Mouse (Mus musculus) cerebellum, adult 11-12 months (tissue): ENCODE measurements around the gene Gm49354.
A peak's percentile ranks its signal among the peaks of the same experiment; 100 is the strongest.
"Not testable (repeated sequence)": the region's sequence is repeated elsewhere in the genome, so short reads cannot be mapped to it uniquely, and the experiment has no call there.

Experiments used
- DNase-seq: peaks from one replicate; pipeline ENCODE4 v3.0.0; 2022

The Gm49354 gene

GRCm38 (mm10) chr13:59766786-59767515 is 15.1 kb downstream of the Gm49354 start:
- no peak for DNase-seq

- no peak for DNase-seq
Measured at GRCm38 (mm10) chr13:59762791-59763190, 19.3 kb downstream of the Gm49354 start.

DNA sequence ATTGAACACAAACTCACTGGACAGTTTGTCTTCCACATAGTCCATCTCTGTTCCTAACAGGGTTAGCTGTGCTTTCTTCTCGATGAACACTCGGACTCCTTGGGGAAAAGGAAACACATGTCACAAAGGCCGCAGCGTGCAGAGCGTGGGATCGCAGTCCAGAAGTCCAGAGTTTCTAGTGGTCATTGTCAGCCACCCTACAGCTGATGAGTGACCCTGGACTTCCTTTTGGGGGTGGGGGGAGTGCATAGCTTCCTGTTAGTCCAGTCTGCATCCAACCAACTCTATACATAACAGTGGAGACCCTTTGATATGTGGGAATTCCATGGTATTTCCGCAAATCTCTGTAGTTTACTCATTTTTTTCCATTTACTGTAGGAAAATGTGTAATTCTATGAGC is 25.1 kb downstream of the Gm49354 start:
- no peak for DNase-seq

GRCm38 (mm10) chr13:59750310-59750709 is 31.7 kb downstream of the Gm49354 start:
- no peak for DNase-seq

DNA sequence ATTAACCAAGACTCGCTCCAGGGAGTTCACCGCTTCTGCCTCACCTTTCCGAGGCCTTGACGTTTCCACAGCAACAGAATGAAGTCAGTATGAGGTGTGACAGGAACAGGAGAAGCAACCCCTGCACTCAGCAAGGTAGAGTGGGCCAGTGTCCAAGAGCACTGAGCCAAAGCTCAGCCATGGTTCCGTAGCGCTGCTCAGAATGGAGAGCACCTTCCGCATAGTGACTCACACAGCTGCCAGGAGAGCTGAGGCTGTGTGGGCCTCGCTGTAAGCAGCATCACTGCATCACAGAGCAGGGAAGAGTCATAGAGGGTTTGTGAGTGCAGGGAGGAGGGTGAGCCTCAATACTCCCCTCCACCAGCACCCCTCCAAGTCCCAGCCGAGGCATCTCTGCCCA is 35.3 kb downstream of the Gm49354 start, which contains the start of gene 1700014D04Rik:
Gene 1700014D04Rik, minus strand, starts transcription at position 42 of the 400 bp plus-strand sequence.
- DNase-seq = no peak

DNA sequence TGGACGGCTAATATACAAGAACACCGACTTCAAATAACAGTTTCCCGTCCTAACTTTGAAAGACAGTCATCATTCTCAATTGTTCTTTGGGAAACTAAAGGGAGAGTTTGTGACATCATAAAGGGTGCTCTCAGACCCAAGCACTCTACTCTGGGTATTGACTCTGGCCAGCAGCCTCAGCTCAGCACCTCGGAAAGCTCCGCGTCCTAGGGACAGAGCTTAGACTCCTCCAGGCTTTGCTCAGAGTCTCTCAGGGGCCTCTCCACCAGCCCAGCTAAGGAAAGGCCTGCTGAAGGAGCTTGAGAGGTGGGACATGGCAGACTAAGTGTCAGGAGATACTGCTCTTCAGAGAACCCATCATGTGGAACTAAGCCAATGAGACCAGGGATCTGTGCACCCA is 35.9 kb downstream of the Gm49354 start:
- DNase-seq = no peak

DNA sequence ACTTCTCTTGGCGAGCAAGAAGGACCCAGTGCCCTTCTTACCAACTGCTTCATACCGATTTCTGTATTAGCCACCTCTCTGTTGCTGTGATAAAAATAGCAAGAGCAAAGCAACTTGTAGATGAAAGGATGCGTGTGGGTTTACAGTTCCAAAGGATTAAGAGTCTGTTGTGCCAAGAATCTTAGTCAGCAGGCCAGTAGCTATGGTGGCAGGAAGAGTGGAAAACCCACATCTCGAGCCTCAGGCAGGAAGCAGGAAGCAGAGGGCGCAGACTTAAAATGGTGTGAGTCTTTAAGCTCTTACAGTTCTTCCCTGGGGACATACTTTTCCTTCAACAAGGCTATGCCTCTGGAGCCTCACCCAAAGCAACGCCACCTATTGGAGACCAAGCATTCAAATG is 36.6 kb downstream of the Gm49354 start:
- DNase-seq = no peak

- no peak for DNase-seq
Measured at GRCm38 (mm10) chr13:59741697-59742096, 40.3 kb downstream of the Gm49354 start.

DNA sequence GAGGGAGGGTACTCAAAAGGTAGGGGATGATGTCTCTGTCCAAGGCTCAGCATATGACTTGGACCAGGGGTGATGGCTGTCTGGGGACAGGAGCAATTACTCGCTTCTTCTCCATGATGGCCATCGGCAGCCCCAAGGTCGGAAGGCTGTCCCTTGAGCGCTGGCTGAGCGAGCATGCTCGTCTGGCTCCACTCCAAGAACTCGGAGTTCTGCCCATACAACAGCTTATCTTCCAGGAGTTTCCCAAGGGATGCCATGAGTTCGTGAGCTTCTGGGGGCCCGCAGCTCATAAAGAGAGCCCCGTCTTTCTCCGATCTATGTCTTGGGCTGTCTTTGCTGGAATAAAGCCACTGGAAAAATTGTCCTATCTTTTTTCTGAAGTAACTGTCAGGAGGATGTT is 40.9 kb downstream of the Gm49354 start:
- no peak for DNase-seq

- DNase-seq = no peak
Measured at GRCm38 (mm10) chr13:59739397-59739796, 42.6 kb downstream of the Gm49354 start.

GRCm38 (mm10) chr13:59738455-59738854 is 43.6 kb downstream of the Gm49354 start:
- no peak for DNase-seq

DNA sequence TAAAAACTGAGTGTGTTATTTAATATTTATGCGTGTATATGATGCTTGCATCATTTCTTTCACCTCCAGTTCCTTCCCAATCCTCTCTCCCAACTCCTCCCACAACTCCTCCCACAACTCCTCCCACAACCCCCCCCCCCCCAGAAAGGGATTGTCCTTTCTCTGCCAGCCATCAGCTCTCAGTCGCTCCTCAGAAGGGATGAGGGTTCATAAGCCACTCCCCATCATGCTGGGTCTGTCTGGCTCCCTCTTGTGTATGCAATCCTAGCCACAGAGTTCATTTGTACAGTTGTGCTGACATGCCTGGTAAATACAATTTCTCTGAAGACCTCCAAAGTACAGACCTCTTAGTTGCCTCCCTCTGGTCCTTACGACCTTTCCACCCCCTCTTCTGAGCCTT is 46.9 kb downstream of the Gm49354 start:
- no peak for DNase-seq

GRCm38 (mm10) chr13:59734347-59734746 is 47.7 kb downstream of the Gm49354 start:
- DNase-seq = not testable (repeated sequence)

DNA sequence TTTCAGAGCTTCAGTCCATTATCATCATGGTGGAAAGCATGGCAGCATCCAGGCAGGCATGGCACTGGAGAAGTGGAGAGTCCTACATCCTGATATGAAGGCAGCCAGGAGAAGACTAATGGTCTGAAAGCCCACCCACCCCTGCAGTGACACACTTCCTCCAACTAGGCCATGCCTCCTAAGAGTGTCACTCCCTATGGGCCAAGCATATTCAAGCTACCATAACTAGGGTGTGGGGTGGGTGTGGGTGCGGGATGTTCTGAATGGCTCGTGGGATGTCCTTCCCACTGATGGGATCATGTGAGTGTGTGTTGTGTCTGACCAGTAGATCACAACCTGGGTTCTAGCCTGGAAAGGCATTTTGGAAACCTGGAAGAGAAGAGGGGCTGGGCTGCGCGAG is 48.1 kb downstream of the Gm49354 start:
- no peak for DNase-seq

GRCm38 (mm10) chr13:59731652-59732051 is 50.4 kb downstream of the Gm49354 start, which contains the start of gene Spata31d1d:
TSS of gene Spata31d1d (minus strand) at chr13:59731752.
- no peak for DNase-seq

DNA sequence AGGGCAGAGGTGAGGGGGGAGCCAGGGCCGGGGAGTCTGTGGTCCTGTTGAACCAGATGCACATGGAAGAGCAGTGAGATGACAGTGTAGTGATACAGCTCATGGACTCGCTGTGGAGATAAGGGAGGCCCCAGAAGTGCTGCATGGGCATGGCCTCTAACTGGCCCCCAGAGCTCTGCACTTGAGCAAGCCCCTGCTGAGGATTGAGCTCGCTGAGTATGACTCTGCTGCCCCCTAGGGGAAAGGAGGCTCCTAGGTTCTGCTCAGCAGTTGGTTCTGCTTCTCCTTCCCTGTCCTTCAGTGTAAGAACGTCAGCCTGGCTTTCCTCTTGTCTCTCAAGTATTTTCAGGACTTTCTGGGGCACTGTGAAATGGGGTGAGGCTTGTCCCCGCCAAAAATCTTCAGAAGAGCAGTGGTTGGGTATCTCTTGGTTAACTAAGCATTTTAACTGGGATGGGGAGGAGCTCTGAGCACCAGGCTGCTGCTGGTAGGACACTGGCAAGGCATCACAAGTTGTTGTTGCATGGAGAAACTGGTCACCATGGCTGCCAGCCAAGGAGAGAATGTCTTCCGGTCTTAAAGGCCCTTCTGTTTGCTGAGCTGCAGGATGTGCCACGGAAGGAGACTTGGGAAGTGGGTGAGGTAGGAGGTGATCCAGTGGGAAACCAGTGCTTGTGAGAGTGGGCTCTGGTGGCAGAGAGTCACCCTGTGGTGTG is 53.5 kb downstream of the Gm49354 start:
- DNase-seq = peak; percentile 80

DNA sequence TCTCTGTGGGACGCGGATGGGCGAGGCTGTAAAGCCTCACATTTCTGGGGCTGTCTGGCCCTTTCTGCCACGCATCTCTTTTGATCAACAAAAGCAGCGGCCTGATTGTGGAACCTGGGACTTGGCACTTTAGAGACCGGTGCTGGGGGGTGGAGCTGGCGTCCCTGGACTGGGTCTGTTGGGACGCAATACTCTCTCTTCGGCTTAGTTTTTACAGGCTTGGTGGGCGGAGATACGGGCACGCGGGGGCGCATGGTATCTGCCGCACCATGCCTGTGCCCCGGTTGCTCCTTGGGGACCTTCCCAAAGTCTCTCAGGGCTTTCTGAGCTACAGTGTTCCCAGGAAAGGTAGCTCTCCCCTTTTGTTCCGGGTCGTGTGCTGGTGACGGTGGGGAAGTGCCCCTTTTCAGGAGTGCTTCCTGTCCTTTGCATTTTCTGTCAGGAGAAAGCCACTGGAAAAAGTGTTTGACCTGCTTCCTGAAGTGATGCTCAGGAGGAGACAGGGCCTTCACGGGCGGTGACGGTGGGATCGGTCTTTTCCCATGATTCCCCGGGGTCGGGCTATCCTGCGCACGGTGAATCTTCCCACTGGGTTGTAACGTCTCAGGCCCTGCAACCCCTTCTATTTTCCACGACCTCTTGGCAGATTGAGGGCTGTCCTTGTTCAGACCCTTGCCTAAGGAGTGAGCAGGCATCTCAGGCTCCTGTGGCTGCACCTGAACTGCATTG is 55.7 kb downstream of the Gm49354 start:
- no peak for DNase-seq

GRCm38 (mm10) chr13:59722089-59722488 is 60.0 kb downstream of the Gm49354 start:
- DNase-seq = not testable (repeated sequence)

GRCm38 (mm10) chr13:59719475-59719874 is 62.6 kb downstream of the Gm49354 start:
- DNase-seq = no peak

DNA sequence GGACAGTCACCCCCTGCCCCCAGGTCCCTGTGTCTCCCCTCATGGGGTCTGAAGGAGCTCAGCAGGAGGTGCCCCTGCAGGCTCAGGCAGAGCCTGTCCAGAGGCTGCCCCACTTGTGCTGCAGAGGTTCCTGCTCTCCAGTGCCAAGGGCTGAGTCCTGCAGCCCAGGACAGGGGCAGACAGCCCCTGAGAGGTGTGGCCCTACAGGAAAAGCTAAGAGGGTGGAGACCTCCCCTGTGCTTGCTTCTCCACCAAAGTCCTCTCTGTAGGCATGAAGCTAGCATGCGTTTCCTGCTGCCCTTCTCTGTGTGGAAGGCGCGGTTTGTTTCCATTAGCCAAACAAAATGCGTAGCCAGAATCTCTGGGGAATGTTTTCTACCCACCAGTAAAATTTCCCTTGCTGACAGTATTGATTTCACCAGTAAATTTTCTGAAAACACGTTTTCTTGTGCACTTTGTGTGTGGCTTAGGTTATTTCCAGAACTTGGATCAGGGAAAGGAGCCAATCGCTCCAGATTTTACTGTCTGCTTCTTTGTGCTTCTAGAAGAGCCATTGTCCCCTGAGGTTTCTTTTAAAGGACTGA is 63.1 kb downstream of the Gm49354 start:
- not testable (repeated sequence) for DNase-seq

GRCm38 (mm10) chr13:59713710-59714109 is 68.3 kb downstream of the Gm49354 start:
- DNase-seq = no peak

DNA sequence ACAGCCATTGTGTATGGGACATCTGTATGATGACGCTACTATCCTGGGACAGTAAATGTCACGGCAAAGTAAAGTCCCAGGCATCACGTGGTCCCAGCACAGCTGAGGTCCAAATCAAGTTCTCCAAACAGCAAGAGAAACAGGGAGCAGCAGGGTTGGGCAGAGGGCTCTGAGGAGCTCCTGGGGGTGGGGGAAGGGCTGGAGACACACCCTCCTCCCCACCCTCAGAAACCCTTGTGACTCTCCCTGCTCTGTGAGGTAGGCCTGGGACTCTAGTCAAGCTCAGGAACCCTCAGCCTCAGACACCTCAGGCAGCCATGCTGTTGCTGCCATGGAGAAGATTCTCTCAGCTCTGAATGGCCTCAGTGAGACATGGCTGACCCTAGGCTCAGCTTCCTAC is 70.1 kb downstream of the Gm49354 start, which contains the start of gene Spata31d1b:
Gene Spata31d1b, plus strand, starts transcription at position 301 of the 400 bp plus-strand sequence.
- not testable (repeated sequence) for DNase-seq

DNA sequence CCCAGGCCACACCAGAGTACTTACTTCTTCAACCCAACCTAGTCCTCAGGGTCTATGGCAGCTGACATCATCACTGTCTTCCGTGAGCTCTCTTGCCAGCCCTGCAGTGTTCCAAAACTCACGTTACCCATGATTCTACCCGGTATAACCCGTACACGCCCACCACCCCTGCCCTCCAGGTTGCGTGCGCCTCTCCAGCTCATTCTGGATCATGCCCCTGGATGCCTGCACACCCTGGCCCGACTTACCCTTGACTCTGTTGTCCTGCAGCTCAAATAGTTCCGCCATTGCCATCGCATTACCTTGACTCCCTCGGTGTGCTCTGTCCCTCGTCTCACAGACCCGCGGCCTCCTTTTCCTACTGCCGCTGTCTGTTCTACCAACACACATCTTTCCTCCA is 71.8 kb downstream of the Gm49354 start, which contains the start of gene Spata31d1a:
Gene Spata31d1a, minus strand, starts transcription at position 101 of the 400 bp plus-strand sequence.
- DNase-seq = no peak
